In genomic region chr17:50470432-50471078, GRCm38 (mm10) we compare ENCODE assay signal across 7 mouse cellular contexts. TPM values are rescaled to one million over a fixed set of nuclear protein-coding genes. Genes with fewer than 3 reads are reported as not detected.
DNase-seq lines count a peak whose midpoint lies in the region; ATAC-seq lines count a peak whose summit lies in the region.

No protein-coding gene starts in this region.

- H3K36me3 ChIP-seq in intestine, embryonic 14.5 days (ENCODE audit: control insufficient read depth, insufficient read depth, low read length) = no peaks in the 10 kb centered on the region
- H3K36me3 ChIP-seq in megakaryocyte, embryonic 14.5 days (replicated peaks; ENCODE audit: low read length) = no peaks in the 10 kb centered on the region

- no peak overlapping the region for H3K9ac ChIP-seq in intestine, embryonic 14.5 days (ENCODE audit: low read length)

- no peak overlapping the region for H3K4me3 ChIP-seq in intestine, embryonic 14.5 days (ENCODE audit: low read depth, low read length)
- H3K4me3 ChIP-seq in megakaryocyte, embryonic 14.5 days (replicated peaks) = peak overlapping the region; percentile 92

- peaks cover 7% of the 10 kb centered on the region for H3K4me1 ChIP-seq in intestine, embryonic 14.5 days (replicated peaks; ENCODE audit: control insufficient read depth, insufficient read depth, low read length)
- H3K4me1 ChIP-seq in megakaryocyte, embryonic 14.5 days = peaks cover 33% of the 10 kb centered on the region

- H3K9me3 ChIP-seq in intestine, embryonic 14.5 days (ENCODE audit: control insufficient read depth, low read length) = no peaks in the 10 kb centered on the region
- H3K9me3 ChIP-seq in megakaryocyte, embryonic 14.5 days = peaks cover 5% of the 10 kb centered on the region; the same call in 1 of the 2 replicates

- H3K27ac ChIP-seq in intestine, embryonic 14.5 days (ENCODE audit: low read depth) = peak overlapping the region; percentile 89

- ATAC-seq in intestine, embryonic 14.5 days (replicated peaks; ENCODE audit: low FRiP score, low TSS enrichment, low read depth) = 0 out of 2 replicates have a peak, but pooled peaks have one; percentile 43

- intact Hi-C loops in left cerebral cortex, postnatal 25 days (cut with DNase I) = no loop called here

- no peaks in the 10 kb centered on the region for H3K27me3 ChIP-seq in intestine, embryonic 14.5 days (replicated peaks; ENCODE audit: control insufficient read depth, insufficient read depth, low read length)
- peaks cover 2% of the 10 kb centered on the region for H3K27me3 ChIP-seq in megakaryocyte, embryonic 14.5 days (replicated peaks)

- peak; percentile 71 for DNase-seq in adipocyte (ENCODE audit: low spot score)
- DNase-seq in embryo, embryonic 11 days = peak; percentile 68
- peak; percentile 48 for DNase-seq in gastrocnemius, postnatal 25 days
- DNase-seq in intestine, embryonic 14.5 days (ENCODE audit: low spot score) = peak; percentile 73
- DNase-seq in left cerebral cortex, postnatal 25 days (ENCODE audit: low spot score in 2 of 2) = peak; percentile 39 to 73
- peak; percentile 23 for DNase-seq in right cerebral cortex, postnatal 4 days

- WGBS in intestine, embryonic 14.5 days = 24% methylated on average over 16 of the region's 16 CpGs

- H3K4me2 ChIP-seq in intestine, embryonic 14.5 days (ENCODE audit: low read length) = peak overlapping the region; percentile 43

RNA-seq across cellular contexts. Expression of gene Plcl2, which starts 38.6 kb away (rescaled TPM):
- 10 to 100 TPM; 27.0 to 32.7 TPM for total RNA-seq in gastrocnemius, postnatal 25 days (2021)
- polyA plus RNA-seq in intestine, embryonic 14.5 days (2014; fragmentation: Nextera tagmentation; extraction: Ambion mirVana) = 6.7 and 7.6 TPM in 2 replicates
- total RNA-seq in left cerebral cortex, postnatal 25 days (2021) = 10 to 100 TPM; 84.0 to 85.2 TPM
- polyA plus RNA-seq in megakaryocyte, embryonic 14.5 days (2012; ENCODE audit: insufficient read depth, low replicate concordance) = 1.2 and 3.1 TPM in 2 replicates

Comparison
In these comparisons a context has a peak if more than half of its experiments do, and no peak if none do; other contexts are left out.
1. DNase-seq: peak in every context shown above with its lines; median percentile 73 in intestine, embryonic 14.5 days; 71 in adipocyte; 68 in embryo, embryonic 11 days; 56 in left cerebral cortex, postnatal 25 days; 48 in gastrocnemius, postnatal 25 days; 23 in right cerebral cortex, postnatal 4 days.